Mouse (Mus musculus): ENCODE measurements around the gene Cep57l1. TPM values are rescaled to one million over a fixed set of nuclear protein-coding genes. Genes with fewer than 3 reads are reported as not detected.

The Cep57l1 gene
- polyA plus RNA-seq, 1 experiment from 2014 or later: 17.5 TPM

GRCm38 (mm10) chr10:41760866-41761265 lies 48.8 kb downstream of the Cep57l1 start:
- no peak overlapping the region for H3K4me3 ChIP-seq
- H3K36me3 ChIP-seq: no peaks in the 10 kb centered on the region
- no peaks in the 10 kb centered on the region for H3K4me1 ChIP-seq
- H3K27me3 ChIP-seq (replicated peaks): no peaks in the 10 kb centered on the region
- no peaks in the 10 kb centered on the region for H3K9me3 ChIP-seq
- ATAC-seq (ENCODE audit: low FRiP score, low read depth): no peak
- H3K9ac ChIP-seq: no peak overlapping the region
- H3K4me2 ChIP-seq (replicated peaks): no peak overlapping the region
- WGBS: 62% methylated on average over 3 of the region's 3 CpGs
- H3K27ac ChIP-seq: no peak overlapping the region

GRCm38 (mm10) chr10:41758041-41758440 lies 51.6 kb downstream of the Cep57l1 start:
- Histone ChIP-seq H3K4me3 (no peak overlapping the region), H3K27me3 (replicated peaks) (no peaks in the 10 kb centered on the region), H3K9me3 (no peaks in the 10 kb centered on the region), H3K4me2 (replicated peaks) (no peak overlapping the region), H3K4me1 (no peaks in the 10 kb centered on the region), H3K36me3 (no peaks in the 10 kb centered on the region), H3K9ac (no peak overlapping the region), H3K27ac (no peak overlapping the region)
- ATAC-seq (ENCODE audit: low FRiP score, low read depth): no peak

GRCm38 (mm10) chr10:41757226-41757625 lies 52.4 kb downstream of the Cep57l1 start:
- ATAC-seq (ENCODE audit: low FRiP score, low read depth): no peak
- Histone ChIP-seq H3K27me3 (replicated peaks) (no peaks in the 10 kb centered on the region), H3K9ac (no peak overlapping the region), H3K4me1 (no peaks in the 10 kb centered on the region), H3K36me3 (no peaks in the 10 kb centered on the region), H3K4me3 (no peak overlapping the region), H3K27ac (no peak overlapping the region), H3K4me2 (replicated peaks) (no peak overlapping the region), H3K9me3 (no peaks in the 10 kb centered on the region)
- 96% methylated on average over 5 of the region's 5 CpGs for WGBS

GRCm38 (mm10) chr10:41751867-41752480 lies 57.7 kb downstream of the Cep57l1 start:
- Histone ChIP-seq H3K36me3 (no peaks in the 10 kb centered on the region), H3K4me1 (no peaks in the 10 kb centered on the region), H3K27me3 (replicated peaks) (no peaks in the 10 kb centered on the region), H3K4me3 (no peak overlapping the region), H3K4me2 (replicated peaks) (no peak overlapping the region), H3K27ac (no peak overlapping the region), H3K9ac (no peak overlapping the region), H3K9me3 (no peaks in the 10 kb centered on the region)
- 89% methylated on average over 14 of the region's 14 CpGs for WGBS
- no peak for ATAC-seq (ENCODE audit: low FRiP score, low read depth)

- ATAC-seq (ENCODE audit: low FRiP score, low read depth): no peak
- 82% methylated on average over 3 of the region's 3 CpGs for WGBS
- Histone ChIP-seq H3K27me3 (replicated peaks) (no peaks in the 10 kb centered on the region), H3K9ac (no peak overlapping the region), H3K9me3 (no peaks in the 10 kb centered on the region), H3K4me2 (replicated peaks) (no peak overlapping the region), H3K4me3 (no peak overlapping the region), H3K27ac (no peak overlapping the region), H3K36me3 (no peaks in the 10 kb centered on the region), H3K4me1 (no peaks in the 10 kb centered on the region)
Observed at GRCm38 (mm10) chr10:41749306-41749705, 60.4 kb downstream of the Cep57l1 start.

GRCm38 (mm10) chr10:41746554-41746953 lies 63.1 kb downstream of the Cep57l1 start:
- no peak overlapping the region for H3K4me3 ChIP-seq
- H3K9ac ChIP-seq: no peak overlapping the region
- H3K36me3 ChIP-seq: no peaks in the 10 kb centered on the region
- no peak overlapping the region for H3K27ac ChIP-seq
- H3K27me3 ChIP-seq (replicated peaks): no peaks in the 10 kb centered on the region
- WGBS: 93% methylated on average over 5 of the region's 5 CpGs
- no peaks in the 10 kb centered on the region for H3K4me1 ChIP-seq
- no peak overlapping the region for H3K4me2 ChIP-seq (replicated peaks)
- no peaks in the 10 kb centered on the region for H3K9me3 ChIP-seq
- no peak for ATAC-seq (ENCODE audit: low FRiP score, low read depth)

GRCm38 (mm10) chr10:41744006-41744405 lies 65.7 kb downstream of the Cep57l1 start:
- Histone ChIP-seq H3K9ac (no peak overlapping the region), H3K9me3 (no peaks in the 10 kb centered on the region), H3K4me1 (no peaks in the 10 kb centered on the region), H3K4me3 (no peak overlapping the region), H3K36me3 (no peaks in the 10 kb centered on the region), H3K27me3 (replicated peaks) (no peaks in the 10 kb centered on the region), H3K27ac (no peak overlapping the region), H3K4me2 (replicated peaks) (no peak overlapping the region)
- ATAC-seq (ENCODE audit: low FRiP score, low read depth): no peak
- 91% methylated on average over 4 of the region's 4 CpGs for whole genome bisulfite sequencing

- no peak overlapping the region for H3K9ac ChIP-seq
- H3K4me2 ChIP-seq (replicated peaks): no peak overlapping the region
- no peak overlapping the region for H3K4me3 ChIP-seq
- H3K27me3 ChIP-seq (replicated peaks): no peaks in the 10 kb centered on the region
- H3K27ac ChIP-seq: no peak overlapping the region
- ATAC-seq (ENCODE audit: low FRiP score, low read depth): no peak
- H3K4me1 ChIP-seq: no peaks in the 10 kb centered on the region
- H3K9me3 ChIP-seq: no peaks in the 10 kb centered on the region
- WGBS: 97% methylated on average over 2 of the region's 2 CpGs
- H3K36me3 ChIP-seq: no peaks in the 10 kb centered on the region; the same call in 1 of the 2 replicates
Observed at GRCm38 (mm10) chr10:41740221-41740620, 69.5 kb downstream of the Cep57l1 start.

GRCm38 (mm10) chr10:41737245-41737644 lies 72.4 kb downstream of the Cep57l1 start:
- ATAC-seq (ENCODE audit: low FRiP score, low read depth): no peak
- Histone ChIP-seq H3K36me3 (no peaks in the 10 kb centered on the region; the same call in 1 of the 2 replicates), H3K4me2 (replicated peaks) (no peak overlapping the region), H3K4me3 (no peak overlapping the region), H3K9ac (no peak overlapping the region), H3K27me3 (replicated peaks) (no peaks in the 10 kb centered on the region), H3K27ac (no peak overlapping the region), H3K9me3 (no peaks in the 10 kb centered on the region), H3K4me1 (no peaks in the 10 kb centered on the region)
- WGBS: 95% methylated on average over 16 of the region's 16 CpGs

- Histone ChIP-seq H3K36me3 (no peaks in the 10 kb centered on the region; the same call in 1 of the 2 replicates), H3K27me3 (replicated peaks) (no peaks in the 10 kb centered on the region), H3K4me2 (replicated peaks) (no peak overlapping the region), H3K9ac (no peak overlapping the region), H3K4me3 (no peak overlapping the region), H3K27ac (no peak overlapping the region), H3K4me1 (no peaks in the 10 kb centered on the region), H3K9me3 (no peaks in the 10 kb centered on the region)
- WGBS: 92% methylated on average over 6 of the region's 6 CpGs
- no peak for ATAC-seq (ENCODE audit: low FRiP score, low read depth)
Observed at GRCm38 (mm10) chr10:41735398-41735797, 74.3 kb downstream of the Cep57l1 start.

- no peak for ATAC-seq (ENCODE audit: low FRiP score, low read depth)
- H3K27me3 ChIP-seq (replicated peaks): no peaks in the 10 kb centered on the region
- no peak overlapping the region for H3K27ac ChIP-seq
- 96% methylated on average over 3 of the region's 3 CpGs for WGBS
- H3K36me3 ChIP-seq: peaks cover under 1% of the 10 kb centered on the region; the same call in 1 of the 2 replicates
- H3K9me3 ChIP-seq: no peaks in the 10 kb centered on the region
- H3K9ac ChIP-seq: no peak overlapping the region
- H3K4me1 ChIP-seq: no peaks in the 10 kb centered on the region
- H3K4me3 ChIP-seq: no peak overlapping the region
- H3K4me2 ChIP-seq (replicated peaks): no peak overlapping the region
Observed at GRCm38 (mm10) chr10:41733214-41733613, 76.5 kb downstream of the Cep57l1 start.

- ATAC-seq (ENCODE audit: low FRiP score, low read depth): no peak
- no peak overlapping the region for H3K9ac ChIP-seq
- no peak overlapping the region for H3K4me2 ChIP-seq (replicated peaks)
- no peaks in the 10 kb centered on the region for H3K4me1 ChIP-seq
- no peaks in the 10 kb centered on the region for H3K27me3 ChIP-seq (replicated peaks)
- peaks cover 6% of the 10 kb centered on the region; the same call in 1 of the 2 replicates for H3K36me3 ChIP-seq
- 89% methylated on average over 4 of the region's 4 CpGs for WGBS
- H3K4me3 ChIP-seq: no peak overlapping the region
- no peak overlapping the region for H3K27ac ChIP-seq
- H3K9me3 ChIP-seq: peaks cover 4% of the 10 kb centered on the region; the same call in 1 of the 2 replicates
Observed at GRCm38 (mm10) chr10:41731932-41732331, 77.7 kb downstream of the Cep57l1 start.

GRCm38 (mm10) chr10:41730746-41731145 lies 78.9 kb downstream of the Cep57l1 start:
- Histone ChIP-seq H3K4me3 (no peak overlapping the region), H3K4me1 (no peaks in the 10 kb centered on the region), H3K27me3 (replicated peaks) (no peaks in the 10 kb centered on the region), H3K27ac (no peak overlapping the region), H3K9ac (no peak overlapping the region), H3K9me3 (peaks cover 4% of the 10 kb centered on the region; the same call in 1 of the 2 replicates), H3K4me2 (replicated peaks) (no peak overlapping the region), H3K36me3 (peaks cover 6% of the 10 kb centered on the region; the same call in 1 of the 2 replicates)
- ATAC-seq (ENCODE audit: low FRiP score, low read depth): no peak
- WGBS: 96% methylated on average over 10 of the region's 10 CpGs

All from neural tube, embryonic 12.5 days (tissue).